Mouse (Mus musculus): Measurements from ENCODE around the gene Klrg1. TPM values are rescaled to one million over a fixed set of nuclear protein-coding genes. Genes with fewer than 3 reads are reported as not detected.

Klrg1 gene
- polyA plus RNA-seq, 1 experiment from 2014 or later = not detected

DNA sequence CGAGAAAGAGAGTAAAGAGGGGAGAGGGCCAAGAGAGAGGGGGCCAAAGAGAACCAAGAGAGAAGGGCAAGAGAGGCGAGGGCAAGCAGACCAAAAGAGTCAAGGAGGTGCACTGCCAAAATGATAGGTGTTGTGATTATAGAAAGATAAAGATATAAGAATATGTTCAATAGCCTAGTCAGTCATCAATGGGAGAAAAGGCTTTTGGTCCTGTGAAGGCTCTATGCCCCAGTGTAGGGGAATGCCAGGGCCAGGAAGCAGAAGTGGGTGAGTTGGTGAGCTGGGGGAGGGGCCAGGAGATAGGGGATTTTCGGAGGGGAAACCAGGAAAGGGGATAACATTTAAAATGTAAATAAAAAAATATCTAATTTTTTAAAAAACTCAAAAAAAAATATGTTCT lies 11.6 kb upstream of the Klrg1 start:
- DNase-seq (ENCODE audit: low spot score) (no peak), ATAC-seq (no peak)
- no peaks in the 10 kb centered on the region for H3K9me3 ChIP-seq (ENCODE audit: low read length)
- WGBS = 54% methylated on average over 3 of the region's 3 CpGs
- no peaks in the 10 kb centered on the region for H3K4me1 ChIP-seq (ENCODE audit: insufficient read depth, low read depth, low read length)
- no peak overlapping the region for H3K27ac ChIP-seq (ENCODE audit: low read length)
- no peak for TF ChIP-seq CTCF (IDR thresholded peaks at IDR 0.05)
- no peak for TF ChIP-seq EP300 (IDR thresholded peaks at IDR 0.05)
- H3K27me3 ChIP-seq (replicated peaks; ENCODE audit: insufficient read depth, low read length) = no peaks in the 10 kb centered on the region
- no peaks in the 10 kb centered on the region for H3K36me3 ChIP-seq (ENCODE audit: insufficient read depth, low read length)
- no peak overlapping the region for H3K4me3 ChIP-seq (ENCODE audit: low read depth, low read length)
- no peak overlapping the region for H3K4me2 ChIP-seq (replicated peaks; ENCODE audit: low read depth, low read length)
- no peak overlapping the region for H3K9ac ChIP-seq (replicated peaks; ENCODE audit: low read depth)

- H3K4me3 ChIP-seq (ENCODE audit: low read depth, low read length) = no peak overlapping the region
- no peak overlapping the region for H3K9ac ChIP-seq (replicated peaks; ENCODE audit: low read depth)
- no peak for DNase-seq (ENCODE audit: low spot score)
- WGBS = 80% methylated on average over 9 of the region's 9 CpGs
- no peak overlapping the region for H3K4me2 ChIP-seq (replicated peaks; ENCODE audit: low read depth, low read length)
- ATAC-seq = no peak
- TF ChIP-seq CTCF (IDR thresholded peaks at IDR 0.05) = no peak
- TF ChIP-seq EP300 (IDR thresholded peaks at IDR 0.05) = no peak
- H3K4me1 ChIP-seq (ENCODE audit: insufficient read depth, low read depth, low read length) = no peaks in the 10 kb centered on the region
- H3K9me3 ChIP-seq (ENCODE audit: low read length) = no peaks in the 10 kb centered on the region
- H3K27me3 ChIP-seq (replicated peaks; ENCODE audit: insufficient read depth, low read length) = no peaks in the 10 kb centered on the region
- no peaks in the 10 kb centered on the region for H3K36me3 ChIP-seq (ENCODE audit: insufficient read depth, low read length)
- H3K27ac ChIP-seq (ENCODE audit: low read length) = no peak overlapping the region
Measured at GRCm38 (mm10) chr6:122293796-122294195, 11.1 kb upstream of the Klrg1 start.

GRCm38 (mm10) chr6:122293121-122293520 lies 10.4 kb upstream of the Klrg1 start:
- Histone ChIP-seq H3K4me2 (replicated peaks; ENCODE audit: low read depth, low read length) (no peak overlapping the region), H3K9ac (replicated peaks; ENCODE audit: low read depth) (no peak overlapping the region), H3K27ac (ENCODE audit: low read length) (no peak overlapping the region), H3K36me3 (ENCODE audit: insufficient read depth, low read length) (no peaks in the 10 kb centered on the region), H3K4me3 (ENCODE audit: low read depth, low read length) (no peak overlapping the region), H3K4me1 (ENCODE audit: insufficient read depth, low read depth, low read length) (no peaks in the 10 kb centered on the region), H3K27me3 (replicated peaks; ENCODE audit: insufficient read depth, low read length) (no peaks in the 10 kb centered on the region), H3K9me3 (ENCODE audit: low read length) (no peaks in the 10 kb centered on the region)
- ATAC-seq = no peak
- no peak for DNase-seq (ENCODE audit: low spot score)
- WGBS = 89% methylated on average over 8 of the region's 8 CpGs
- TF ChIP-seq EP300 (IDR thresholded peaks at IDR 0.05) (no peak), CTCF (IDR thresholded peaks at IDR 0.05) (no peak)

GRCm38 (mm10) chr6:122292184-122292583 lies 9.5 kb upstream of the Klrg1 start:
- Histone ChIP-seq H3K4me3 (ENCODE audit: low read depth, low read length) (no peak overlapping the region), H3K36me3 (ENCODE audit: insufficient read depth, low read length) (no peaks in the 10 kb centered on the region), H3K27ac (ENCODE audit: low read length) (no peak overlapping the region), H3K4me1 (ENCODE audit: insufficient read depth, low read depth, low read length) (no peaks in the 10 kb centered on the region), H3K9ac (replicated peaks; ENCODE audit: low read depth) (no peak overlapping the region), H3K9me3 (ENCODE audit: low read length) (no peaks in the 10 kb centered on the region), H3K27me3 (replicated peaks; ENCODE audit: insufficient read depth, low read length) (no peaks in the 10 kb centered on the region), H3K4me2 (replicated peaks; ENCODE audit: low read depth, low read length) (no peak overlapping the region)
- TF ChIP-seq EP300 (IDR thresholded peaks at IDR 0.05) (no peak), CTCF (IDR thresholded peaks at IDR 0.05) (no peak)
- no peak for ATAC-seq
- DNase-seq (ENCODE audit: low spot score) = no peak
- 34% methylated on average over 2 of the region's 2 CpGs for WGBS

DNA sequence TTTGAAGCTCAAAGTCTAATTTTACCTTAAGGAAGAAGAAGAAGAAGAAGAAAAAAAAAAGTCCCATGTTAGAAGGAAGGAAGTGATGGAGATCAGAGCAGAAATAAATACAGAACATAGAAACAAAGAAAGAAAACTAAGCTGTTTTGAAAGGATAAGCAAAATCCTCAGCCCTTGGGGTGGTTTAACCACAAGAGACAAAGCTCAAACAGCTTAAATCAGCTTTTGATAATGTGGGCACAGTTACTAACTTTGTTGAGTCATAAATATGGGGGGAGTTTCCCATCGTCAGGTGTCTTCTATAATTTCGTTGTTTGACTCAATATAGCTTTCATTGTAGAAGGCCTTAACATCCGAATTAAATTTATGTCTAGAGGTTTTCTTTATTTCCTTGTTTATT lies 9.1 kb upstream of the Klrg1 start:
- DNase-seq (ENCODE audit: low spot score) (no peak), ATAC-seq (no peak)
- H3K4me3 ChIP-seq (ENCODE audit: low read depth, low read length) = no peak overlapping the region
- no peak for TF ChIP-seq EP300 (IDR thresholded peaks at IDR 0.05)
- no peak for TF ChIP-seq CTCF (IDR thresholded peaks at IDR 0.05)
- H3K9ac ChIP-seq (replicated peaks; ENCODE audit: low read depth) = no peak overlapping the region
- H3K4me2 ChIP-seq (replicated peaks; ENCODE audit: low read depth, low read length) = no peak overlapping the region
- 54% methylated on average over 3 of the region's 3 CpGs for WGBS
- H3K27me3 ChIP-seq (replicated peaks; ENCODE audit: insufficient read depth, low read length) = no peaks in the 10 kb centered on the region
- H3K36me3 ChIP-seq (ENCODE audit: insufficient read depth, low read length) = no peaks in the 10 kb centered on the region
- H3K9me3 ChIP-seq (ENCODE audit: low read length) = no peaks in the 10 kb centered on the region
- H3K4me1 ChIP-seq (ENCODE audit: insufficient read depth, low read depth, low read length) = no peaks in the 10 kb centered on the region
- H3K27ac ChIP-seq (ENCODE audit: low read length) = no peak overlapping the region

- 72% methylated on average over 2 of the region's 2 CpGs for WGBS
- no peak for ATAC-seq
Measured at GRCm38 (mm10) chr6:122291264-122291663, 8.6 kb upstream of the Klrg1 start.

DNA sequence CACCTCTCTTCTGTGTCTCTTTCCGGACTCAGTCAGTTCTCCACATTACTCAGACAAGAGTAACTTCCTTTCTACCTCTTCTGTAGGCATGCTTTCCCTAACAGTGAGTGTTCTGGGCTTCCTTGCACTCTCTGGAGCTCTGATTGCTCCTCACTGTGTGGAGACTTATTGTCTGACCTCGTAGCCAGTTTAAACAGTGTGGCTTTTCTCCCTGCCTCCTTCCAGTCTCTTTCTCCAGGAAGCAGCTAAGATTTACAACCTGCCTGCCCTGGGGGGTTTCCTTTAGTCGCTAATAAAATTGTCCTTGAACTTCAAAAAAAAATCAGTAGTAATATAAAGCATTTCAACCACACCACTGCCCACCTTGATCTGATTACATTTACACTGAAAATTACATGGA lies 7.6 kb upstream of the Klrg1 start:
- H3K27me3 ChIP-seq (replicated peaks; ENCODE audit: insufficient read depth, low read length) = no peaks in the 10 kb centered on the region
- no peak overlapping the region for H3K4me2 ChIP-seq (replicated peaks; ENCODE audit: low read depth, low read length)
- no peaks in the 10 kb centered on the region for H3K4me1 ChIP-seq (ENCODE audit: insufficient read depth, low read depth, low read length)
- no peak overlapping the region for H3K4me3 ChIP-seq (ENCODE audit: low read depth, low read length)
- ATAC-seq = no peak
- DNase-seq (ENCODE audit: low spot score) = no peak
- 28% methylated on average over 3 of the region's 3 CpGs for WGBS
- TF ChIP-seq EP300 (IDR thresholded peaks at IDR 0.05) (no peak), CTCF (IDR thresholded peaks at IDR 0.05) (no peak)
- no peak overlapping the region for H3K9ac ChIP-seq (replicated peaks; ENCODE audit: low read depth)
- H3K9me3 ChIP-seq (ENCODE audit: low read length) = no peaks in the 10 kb centered on the region
- H3K27ac ChIP-seq (ENCODE audit: low read length) = no peak overlapping the region
- H3K36me3 ChIP-seq (ENCODE audit: insufficient read depth, low read length) = no peaks in the 10 kb centered on the region

More at GRCm38 (mm10) chr6:122291264-122291663, 8.6 kb upstream of the Klrg1 start:
- Histone ChIP-seq H3K27ac (ENCODE audit: low read length) (no peak overlapping the region), H3K36me3 (ENCODE audit: insufficient read depth, low read length) (no peaks in the 10 kb centered on the region), H3K4me3 (ENCODE audit: low read depth, low read length) (no peak overlapping the region), H3K9me3 (ENCODE audit: low read length) (no peaks in the 10 kb centered on the region), H3K4me2 (replicated peaks; ENCODE audit: low read depth, low read length) (no peak overlapping the region), H3K9ac (replicated peaks; ENCODE audit: low read depth) (no peak overlapping the region), H3K27me3 (replicated peaks; ENCODE audit: insufficient read depth, low read length) (no peaks in the 10 kb centered on the region), H3K4me1 (ENCODE audit: insufficient read depth, low read depth, low read length) (no peaks in the 10 kb centered on the region)
- DNase-seq (ENCODE audit: low spot score) = no peak
- TF ChIP-seq CTCF (IDR thresholded peaks at IDR 0.05) (no peak), EP300 (IDR thresholded peaks at IDR 0.05) (no peak)

Data from lung, postnatal 0 days (tissue).